Mouse (Mus musculus): Measurements from ENCODE around the gene Slc2a4. TPM values are rescaled to one million over a fixed set of nuclear protein-coding genes. Genes with fewer than 3 reads are reported as not detected.

Slc2a4 gene
- polyA plus RNA-seq, 1 experiment = 2.3 TPM

- no peaks in the 10 kb centered on the region for H3K4me1 ChIP-seq (ENCODE audit: control insufficient read depth, insufficient read depth, low read length)
- H3K4me3 ChIP-seq (ENCODE audit: insufficient read depth, low read length) = no peak overlapping the region
- TF ChIP-seq CTCF (IDR thresholded peaks at IDR 0.05; ENCODE audit: borderline replicate concordance, insufficient read depth, low read length) (no peak), POLR2A (IDR thresholded peaks at IDR 0.05; ENCODE audit: low read depth, low read length) (no peak)
- H3K27ac ChIP-seq (ENCODE audit: insufficient read depth, low read length) = no peak overlapping the region
These were observed 1.7 kb downstream of the Slc2a4 start for GRCm38 (mm10) chr11:69945997-69946891.

- H3K4me3 ChIP-seq (ENCODE audit: insufficient read depth, low read length) = no peak overlapping the region
- no peaks in the 10 kb centered on the region for H3K4me1 ChIP-seq (ENCODE audit: control insufficient read depth, insufficient read depth, low read length)
- no peak for TF ChIP-seq POLR2A (IDR thresholded peaks at IDR 0.05; ENCODE audit: low read depth, low read length)
- no peak for TF ChIP-seq CTCF (IDR thresholded peaks at IDR 0.05; ENCODE audit: borderline replicate concordance, insufficient read depth, low read length)
- H3K27ac ChIP-seq (ENCODE audit: insufficient read depth, low read length) = no peak overlapping the region
These were observed 2.8 kb downstream of the Slc2a4 start for GRCm38 (mm10) chr11:69945216-69945615.

GRCm38 (mm10) chr11:69940962-69941361, 7.0 kb downstream of the Slc2a4 start:
- H3K4me1 ChIP-seq (ENCODE audit: control insufficient read depth, insufficient read depth, low read length) = no peaks in the 10 kb centered on the region
- no peak overlapping the region for H3K4me3 ChIP-seq (ENCODE audit: insufficient read depth, low read length)
- TF ChIP-seq POLR2A (IDR thresholded peaks at IDR 0.05; ENCODE audit: low read depth, low read length) (no peak), CTCF (IDR thresholded peaks at IDR 0.05; ENCODE audit: borderline replicate concordance, insufficient read depth, low read length) (no peak)
- no peak overlapping the region for H3K27ac ChIP-seq (ENCODE audit: insufficient read depth, low read length)

- Histone ChIP-seq H3K4me1 (ENCODE audit: control insufficient read depth, insufficient read depth, low read length) (no peaks in the 10 kb centered on the region), H3K27ac (ENCODE audit: insufficient read depth, low read length) (no peak overlapping the region), H3K4me3 (ENCODE audit: insufficient read depth, low read length) (no peak overlapping the region)
- no peak for TF ChIP-seq POLR2A (IDR thresholded peaks at IDR 0.05; ENCODE audit: low read depth, low read length)
- no peak for TF ChIP-seq CTCF (IDR thresholded peaks at IDR 0.05; ENCODE audit: borderline replicate concordance, insufficient read depth, low read length)
These were observed 8.3 kb downstream of the Slc2a4 start for GRCm38 (mm10) chr11:69939731-69940130.

DNA sequence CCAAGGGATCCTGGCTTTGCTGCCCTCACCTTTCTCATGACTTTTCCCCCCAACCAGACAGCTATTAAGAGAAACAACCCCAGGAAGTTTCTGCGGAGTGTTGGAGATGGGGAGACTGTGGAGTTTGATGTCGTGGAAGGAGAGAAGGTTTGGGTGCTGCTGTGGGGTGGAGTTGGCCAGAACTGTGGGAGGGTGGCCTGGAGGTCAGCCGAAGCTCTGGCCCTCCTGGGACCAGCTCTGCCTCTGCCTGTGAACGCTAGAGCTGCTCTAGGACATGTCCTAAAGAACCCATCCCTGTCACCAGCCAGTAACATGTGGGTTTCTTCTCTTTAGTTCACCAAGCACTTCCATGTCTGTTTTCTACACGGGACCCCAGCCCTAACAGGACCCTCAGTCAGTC, 8.8 kb downstream of the Slc2a4 start:
- Histone ChIP-seq H3K27ac (ENCODE audit: insufficient read depth, low read length) (no peak overlapping the region), H3K4me1 (ENCODE audit: control insufficient read depth, insufficient read depth, low read length) (no peaks in the 10 kb centered on the region), H3K4me3 (ENCODE audit: insufficient read depth, low read length) (no peak overlapping the region)
- no peak for TF ChIP-seq POLR2A (IDR thresholded peaks at IDR 0.05; ENCODE audit: low read depth, low read length)
- no peak for TF ChIP-seq CTCF (IDR thresholded peaks at IDR 0.05; ENCODE audit: borderline replicate concordance, insufficient read depth, low read length)

DNA sequence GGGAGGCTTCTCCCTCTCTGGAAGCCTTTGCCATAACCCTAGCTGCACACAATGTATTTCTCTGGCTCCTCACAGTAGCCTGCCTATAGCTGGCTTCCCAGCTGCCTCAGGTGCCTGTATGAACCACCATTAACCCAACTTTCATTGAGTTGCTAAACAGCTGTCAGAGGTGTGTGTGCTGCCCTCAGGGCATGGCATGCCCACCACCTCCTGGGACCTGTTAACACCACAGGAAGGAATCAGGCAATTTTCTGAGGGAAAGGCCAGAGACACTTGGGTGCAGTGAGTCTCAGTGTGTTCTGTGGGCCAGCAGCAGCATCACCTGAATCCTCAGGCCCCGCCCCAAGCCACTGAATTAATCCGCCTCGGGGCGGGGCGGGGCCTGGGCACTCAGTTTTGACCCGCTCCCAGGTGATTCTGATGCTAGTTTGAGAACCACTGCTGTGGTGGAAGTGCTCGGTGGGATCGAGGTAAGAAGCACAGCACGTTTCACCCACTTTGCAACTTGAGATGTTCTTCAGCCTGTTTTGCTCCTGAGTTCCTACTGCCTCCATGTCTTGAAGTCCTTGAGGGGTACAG, 9.5 kb downstream of the Slc2a4 start:
- TF ChIP-seq CTCF (IDR thresholded peaks at IDR 0.05; ENCODE audit: borderline replicate concordance, insufficient read depth, low read length) (no peak), POLR2A (IDR thresholded peaks at IDR 0.05; ENCODE audit: low read depth, low read length) (no peak)
- H3K4me1 ChIP-seq (ENCODE audit: control insufficient read depth, insufficient read depth, low read length) = no peaks in the 10 kb centered on the region
- H3K27ac ChIP-seq (ENCODE audit: insufficient read depth, low read length) = no peak overlapping the region
- no peak overlapping the region for H3K4me3 ChIP-seq (ENCODE audit: insufficient read depth, low read length)

GRCm38 (mm10) chr11:69937834-69938233, 10.2 kb downstream of the Slc2a4 start:
- Histone ChIP-seq H3K4me1 (ENCODE audit: control insufficient read depth, insufficient read depth, low read length) (no peaks in the 10 kb centered on the region), H3K4me3 (ENCODE audit: insufficient read depth, low read length) (no peak overlapping the region), H3K27ac (ENCODE audit: insufficient read depth, low read length) (no peak overlapping the region)
- TF ChIP-seq POLR2A (IDR thresholded peaks at IDR 0.05; ENCODE audit: low read depth, low read length) (no peak), CTCF (IDR thresholded peaks at IDR 0.05; ENCODE audit: borderline replicate concordance, insufficient read depth, low read length) (no peak)

GRCm38 (mm10) chr11:69937385-69937784, 10.6 kb downstream of the Slc2a4 start:
- no peaks in the 10 kb centered on the region for H3K4me1 ChIP-seq (ENCODE audit: control insufficient read depth, insufficient read depth, low read length)
- H3K4me3 ChIP-seq (ENCODE audit: insufficient read depth, low read length) = no peak overlapping the region
- TF ChIP-seq POLR2A (IDR thresholded peaks at IDR 0.05; ENCODE audit: low read depth, low read length) (no peak), CTCF (IDR thresholded peaks at IDR 0.05; ENCODE audit: borderline replicate concordance, insufficient read depth, low read length) (no peak)
- no peak overlapping the region for H3K27ac ChIP-seq (ENCODE audit: insufficient read depth, low read length)

DNA sequence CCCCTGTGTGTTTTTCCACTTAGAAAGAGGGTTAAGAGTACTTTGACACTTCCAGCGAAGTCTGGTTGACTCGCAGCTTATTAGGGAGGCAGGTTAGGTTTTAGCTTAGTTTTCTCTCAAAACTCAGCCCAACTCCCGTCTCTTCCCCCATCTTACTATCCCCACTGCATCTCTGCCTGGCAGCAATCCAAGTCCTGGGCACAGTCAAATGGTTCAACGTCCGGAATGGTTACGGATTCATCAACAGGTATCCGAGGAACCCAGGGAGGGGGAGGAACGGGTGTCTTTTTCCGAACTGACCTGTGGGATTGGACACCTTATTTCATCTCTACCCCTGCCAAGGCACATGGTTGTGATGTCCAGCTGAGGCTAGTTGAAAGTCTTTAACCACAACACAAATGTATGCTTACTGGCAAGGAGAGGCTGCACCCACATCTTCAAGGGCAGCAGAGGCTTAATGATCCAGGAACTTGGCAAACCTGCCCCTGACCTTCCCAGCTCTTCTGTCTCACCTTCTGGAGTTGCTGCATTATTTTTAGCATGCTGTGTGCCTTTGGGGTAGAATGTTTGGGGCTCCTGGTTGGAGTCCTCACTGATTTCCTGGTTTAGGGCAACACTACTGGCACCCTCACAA, 11.2 kb downstream of the Slc2a4 start:
- TF ChIP-seq CTCF (IDR thresholded peaks at IDR 0.05; ENCODE audit: borderline replicate concordance, insufficient read depth, low read length) (no peak), POLR2A (IDR thresholded peaks at IDR 0.05; ENCODE audit: low read depth, low read length) (no peak)
- no peak overlapping the region for H3K27ac ChIP-seq (ENCODE audit: insufficient read depth, low read length)
- H3K4me3 ChIP-seq (ENCODE audit: insufficient read depth, low read length) = no peak overlapping the region
- H3K4me1 ChIP-seq (ENCODE audit: control insufficient read depth, insufficient read depth, low read length) = no peaks in the 10 kb centered on the region

- Histone ChIP-seq H3K4me3 (ENCODE audit: insufficient read depth, low read length) (no peak overlapping the region), H3K4me1 (ENCODE audit: control insufficient read depth, insufficient read depth, low read length) (no peaks in the 10 kb centered on the region), H3K27ac (ENCODE audit: insufficient read depth, low read length) (no peak overlapping the region)
- TF ChIP-seq POLR2A (IDR thresholded peaks at IDR 0.05; ENCODE audit: low read depth, low read length) (no peak), CTCF (IDR thresholded peaks at IDR 0.05; ENCODE audit: borderline replicate concordance, insufficient read depth, low read length) (no peak)
These were observed 11.8 kb downstream of the Slc2a4 start for GRCm38 (mm10) chr11:69936156-69936555.

Data from embryonic fibroblast, embryonic 13.5 days (primary cell).